Mouse (Mus musculus) neural tube, embryonic 10.5 days (tissue): ENCODE data around the gene Ncbp3.

Experiments
- DNase-seq: peaks from one replicate; pipeline ENCODE4 v3.0.0-alpha.2; 2017; ENCODE audit warnings: low spot score; ENCODE audit errors: extremely low spot score

Ncbp3 gene

GRCm38 (mm10) chr11:73136587-73136986 is 89.0 kb downstream of the Ncbp3 start:
- no peak for DNase-seq

- no peak for DNase-seq
These were observed 89.5 kb downstream of the Ncbp3 start for GRCm38 (mm10) chr11:73137116-73137515.

DNA sequence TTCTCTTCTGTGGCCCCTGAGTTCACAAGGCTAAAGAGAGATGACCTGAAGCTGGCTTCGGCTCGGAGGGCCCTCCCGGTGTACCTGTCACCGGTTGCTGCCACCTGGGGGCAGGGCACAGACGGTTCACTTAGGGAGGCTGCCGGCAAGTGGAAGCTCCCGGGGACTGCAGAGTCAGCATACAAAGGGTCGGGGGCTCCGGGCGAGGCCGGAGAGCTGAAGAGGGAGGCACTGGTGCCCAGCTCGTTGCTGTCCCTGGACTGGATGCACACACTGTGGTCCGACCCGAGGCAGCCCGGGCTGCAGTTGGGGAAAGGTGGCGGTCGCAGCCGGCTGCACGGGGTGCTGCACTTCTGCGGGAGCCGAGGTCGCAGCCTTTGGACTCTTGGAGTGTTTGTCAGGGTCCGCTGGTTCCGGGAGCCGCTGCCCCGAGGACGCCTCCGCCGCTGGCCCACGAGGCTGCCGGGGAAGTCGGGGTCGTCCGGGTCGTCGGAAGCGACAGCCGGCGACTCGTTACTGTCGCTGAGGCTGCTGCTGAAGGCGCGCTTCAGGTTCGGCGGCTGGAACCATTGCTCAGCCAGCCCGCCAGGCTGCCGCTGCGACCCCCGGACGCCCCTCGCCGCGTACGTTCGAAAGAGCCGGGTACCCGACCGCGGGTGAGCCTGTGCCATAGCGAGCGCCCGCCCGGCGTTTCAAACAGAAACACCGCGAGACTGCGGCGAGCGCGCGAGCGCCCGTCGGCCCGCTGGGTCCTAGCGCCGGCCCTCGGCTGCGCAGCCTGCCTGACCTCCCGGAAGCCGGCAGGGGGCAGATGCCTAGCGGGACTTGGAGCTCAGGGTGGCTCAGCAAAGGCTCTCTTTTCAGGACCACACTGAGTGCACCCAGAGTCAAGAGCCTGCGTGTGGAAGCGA is 90.3 kb downstream of the Ncbp3 start, which contains the start of gene Haspin:
TSS of gene Haspin (minus strand) at position 704 of the 911 bp plus-strand sequence.
- DNase-seq, result peak; percentile 96
